Mouse (Mus musculus) skeletal muscle tissue, adult 2 months (tissue): ENCODE data around the gene Dlk2.
A peak's percentile ranks its signal among the peaks of the same experiment; 100 is the strongest.

ENCODE experiments used
- DNase-seq: peaks from one replicate; pipeline ENCODE4 v3.0.0-alpha.2; 2012; ENCODE audit warnings: low read depth, low spot score

Dlk2 gene

DNA sequence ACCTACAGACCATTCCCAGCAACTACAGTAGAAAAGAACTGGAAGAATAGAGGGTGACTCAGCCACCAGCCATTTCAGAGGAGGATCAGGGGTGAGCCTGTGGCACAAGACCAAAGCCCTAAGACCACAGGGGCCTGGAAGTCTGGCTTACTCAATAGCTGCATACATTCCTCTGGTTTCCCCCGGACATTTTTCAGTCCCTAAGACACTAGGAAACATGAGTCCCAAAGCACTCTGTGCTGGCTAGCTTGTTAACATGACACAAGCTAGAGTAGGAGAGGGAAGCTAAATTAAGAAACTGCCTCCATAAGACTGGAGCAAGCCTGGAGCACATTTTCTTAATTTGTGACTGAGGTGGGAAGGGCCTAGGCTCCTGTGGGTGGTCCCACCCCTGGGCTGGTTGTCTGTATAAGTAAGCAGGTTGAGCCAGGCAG lies 23.4 kb upstream of the Dlk2 start:
- peak; percentile 42 for DNase-seq

DNA sequence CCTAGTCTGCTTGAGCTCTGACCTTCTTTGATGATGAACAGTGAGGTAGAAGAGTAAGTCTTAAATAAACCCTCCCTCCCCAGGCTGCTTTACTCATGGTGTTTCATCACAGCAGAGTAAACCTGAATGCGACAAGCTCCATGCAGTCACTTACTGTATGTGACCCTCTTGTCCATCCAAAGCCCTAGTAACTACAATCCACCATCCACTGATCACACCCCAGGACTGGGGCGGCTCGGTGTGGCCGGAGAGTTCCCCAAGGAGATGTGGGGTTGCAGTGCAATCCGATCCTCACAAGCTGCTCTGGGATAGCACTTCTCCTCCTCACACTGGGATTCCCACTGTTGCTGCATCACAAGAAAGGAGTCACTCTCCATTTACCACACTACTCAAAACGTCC lies 22.8 kb upstream of the Dlk2 start:
- DNase-seq, result no peak

DNA sequence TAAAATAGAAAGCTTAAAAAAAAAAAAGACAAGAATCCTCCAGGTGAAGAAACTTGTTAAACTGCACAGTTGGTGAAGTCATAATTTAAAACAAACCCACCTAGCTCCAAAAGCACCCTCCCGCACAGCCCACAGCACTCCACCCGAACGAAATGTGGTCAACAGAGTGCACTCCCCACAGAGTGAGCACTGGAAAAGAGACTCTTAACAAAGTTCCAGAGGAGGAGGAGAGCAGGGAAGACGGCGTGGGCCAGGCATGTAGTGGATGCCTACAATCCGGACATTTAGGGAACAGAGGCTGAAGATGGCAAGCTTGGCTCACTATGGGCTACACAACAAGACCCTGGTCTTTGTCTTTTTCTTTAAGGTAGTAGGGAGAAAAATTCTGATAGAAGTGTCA lies 22.2 kb upstream of the Dlk2 start:
- no peak for DNase-seq

DNA sequence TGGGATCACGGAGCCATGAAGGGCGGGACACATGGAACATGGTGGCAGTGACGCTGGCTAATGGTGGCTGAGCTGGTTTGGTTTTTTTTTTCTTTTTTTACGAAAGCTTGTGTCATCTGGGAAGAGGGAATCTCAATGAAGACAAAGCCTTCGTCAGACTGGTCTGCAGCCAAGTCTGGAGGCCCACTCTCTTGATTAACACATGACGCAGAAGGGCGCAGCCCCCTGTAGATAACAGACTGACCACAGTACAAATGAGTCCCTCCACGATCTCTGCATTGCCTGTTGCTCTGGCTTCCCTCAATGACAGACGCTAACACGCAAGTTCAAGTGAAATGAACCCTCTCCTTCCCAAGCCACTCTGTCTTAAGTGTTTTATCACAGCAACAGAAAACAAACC lies 21.7 kb upstream of the Dlk2 start:
- no peak for DNase-seq

DNA sequence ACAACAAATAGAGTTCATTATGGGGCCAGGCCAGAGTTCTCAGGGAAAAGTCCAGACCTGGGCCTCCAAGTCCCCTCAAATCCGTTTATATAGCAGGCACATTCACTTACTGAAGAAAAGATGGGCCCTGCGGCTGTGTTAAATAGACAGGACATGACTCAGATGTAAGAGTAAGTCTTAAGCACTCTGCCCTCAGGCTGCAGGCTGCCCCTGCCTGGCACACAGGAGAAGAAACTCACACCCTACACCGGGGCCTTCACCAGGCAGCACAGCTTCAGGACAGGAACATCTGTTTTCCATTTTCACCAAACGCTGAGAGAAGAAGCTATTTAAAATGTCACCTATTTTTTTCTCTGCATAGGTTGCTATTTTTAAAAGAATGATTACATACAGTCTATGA lies 19.6 kb upstream of the Dlk2 start:
- DNase-seq, result peak; percentile 53

DNA sequence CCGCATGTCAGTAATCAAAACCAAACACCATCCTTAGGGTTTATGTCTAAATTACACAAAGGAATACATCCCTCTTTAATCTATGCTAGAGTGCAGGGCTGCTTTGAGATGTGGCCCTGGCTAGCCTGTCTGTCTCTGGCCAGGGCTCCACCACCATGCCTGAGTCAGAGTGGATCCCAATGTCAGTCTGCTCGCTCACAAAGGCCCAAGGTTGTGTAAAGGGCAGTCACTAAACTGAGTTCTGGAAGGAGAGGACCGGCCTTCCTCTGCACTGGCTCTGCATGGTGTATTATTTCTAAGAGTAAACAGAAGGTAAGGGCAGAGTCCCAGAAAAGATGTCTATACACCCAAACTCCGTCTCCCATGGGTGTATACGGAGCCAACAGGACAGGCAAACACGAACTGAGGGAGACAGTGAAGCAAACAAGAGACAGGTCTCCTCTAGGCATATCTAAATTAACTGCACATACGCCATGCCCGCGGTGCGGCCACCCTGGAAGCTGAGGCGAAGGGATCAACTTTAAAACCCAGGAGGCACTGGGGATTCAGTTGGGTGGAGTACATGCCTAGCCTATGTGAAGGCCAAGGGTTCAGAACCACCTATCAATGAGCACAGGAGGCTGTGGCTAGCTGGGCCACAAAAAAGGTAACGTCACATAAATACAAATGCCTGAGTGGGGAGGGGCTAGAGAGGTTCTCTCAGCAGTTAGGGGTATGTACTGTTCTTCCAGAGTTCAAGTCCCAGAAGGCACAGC lies 19.0 kb upstream of the Dlk2 start:
- no peak for DNase-seq

DNA sequence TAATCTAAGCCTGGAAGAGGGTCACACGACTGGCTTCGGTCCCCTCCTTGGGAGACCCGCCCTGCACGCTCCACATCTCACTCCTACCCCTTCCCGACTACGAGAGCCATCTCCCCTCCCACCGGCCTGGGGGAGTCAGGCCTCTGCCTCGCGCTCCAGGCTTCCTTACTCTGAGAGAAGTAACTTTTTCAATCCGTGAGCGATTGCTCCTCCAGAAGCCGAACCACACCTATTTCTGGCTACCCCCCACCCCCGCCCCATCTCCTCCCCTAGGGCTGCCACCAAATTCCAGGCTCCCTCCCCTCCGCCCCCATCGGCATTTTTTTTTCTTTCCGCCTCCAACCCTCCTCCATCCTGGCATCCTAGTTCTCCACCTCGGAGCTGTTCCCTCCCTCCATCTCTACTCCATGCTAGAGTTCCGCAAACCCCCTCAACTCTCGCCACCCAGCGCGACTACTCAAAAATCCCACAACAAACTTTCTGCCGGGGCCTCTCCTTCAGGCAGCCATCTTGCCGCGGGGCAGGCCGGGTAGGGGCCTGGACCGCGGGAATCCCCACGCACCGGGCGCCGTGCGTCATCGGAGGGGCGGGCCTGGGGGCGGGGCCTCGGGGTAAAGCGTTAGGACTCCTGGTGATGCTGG lies 14.6 kb upstream of the Dlk2 start, which contains the start of gene Tjap1:
Gene Tjap1, minus strand, starts transcription at position 544 of the 641 bp plus-strand sequence.
- peak; percentile 67 for DNase-seq

DNA sequence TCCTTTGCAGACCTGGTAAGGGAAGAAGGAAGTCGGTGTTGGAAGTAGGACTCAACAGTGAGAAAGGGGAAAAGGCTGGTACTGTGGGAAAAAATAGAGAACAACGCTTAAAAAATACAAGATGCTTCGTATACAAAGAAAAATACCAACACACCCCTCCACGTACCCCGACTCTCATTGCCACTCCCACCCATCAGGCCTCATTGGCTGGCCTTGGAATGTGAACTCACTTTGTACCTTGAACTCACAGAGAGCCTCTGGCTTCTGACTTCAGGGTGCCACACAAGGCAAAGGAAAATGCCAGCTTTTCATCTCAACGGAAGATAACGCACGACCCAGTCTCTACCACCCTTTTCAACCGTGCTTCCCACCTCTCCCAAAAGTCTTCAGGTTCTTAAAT lies 14.1 kb upstream of the Dlk2 start:
- no peak for DNase-seq

DNA sequence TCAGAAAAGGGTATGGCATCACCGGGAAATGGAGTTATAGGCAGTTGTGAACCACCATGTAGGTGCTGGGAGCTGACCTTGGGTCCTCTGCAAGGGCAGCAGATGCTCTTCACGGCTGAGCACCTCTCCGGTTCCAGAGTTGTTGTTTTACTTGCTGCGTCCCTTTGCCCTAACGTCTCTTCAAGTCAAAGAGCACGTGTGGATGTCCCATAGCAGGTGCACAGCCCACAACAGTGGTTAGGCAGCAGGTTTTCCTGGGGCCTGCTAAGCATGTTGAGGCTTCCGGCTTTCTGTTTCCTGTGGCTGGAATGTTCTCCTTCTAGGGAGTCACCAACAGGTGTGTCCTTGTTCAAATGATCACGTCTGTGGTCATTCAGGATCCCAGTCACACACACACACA lies 13.3 kb upstream of the Dlk2 start:
- DNase-seq, result no peak

DNA sequence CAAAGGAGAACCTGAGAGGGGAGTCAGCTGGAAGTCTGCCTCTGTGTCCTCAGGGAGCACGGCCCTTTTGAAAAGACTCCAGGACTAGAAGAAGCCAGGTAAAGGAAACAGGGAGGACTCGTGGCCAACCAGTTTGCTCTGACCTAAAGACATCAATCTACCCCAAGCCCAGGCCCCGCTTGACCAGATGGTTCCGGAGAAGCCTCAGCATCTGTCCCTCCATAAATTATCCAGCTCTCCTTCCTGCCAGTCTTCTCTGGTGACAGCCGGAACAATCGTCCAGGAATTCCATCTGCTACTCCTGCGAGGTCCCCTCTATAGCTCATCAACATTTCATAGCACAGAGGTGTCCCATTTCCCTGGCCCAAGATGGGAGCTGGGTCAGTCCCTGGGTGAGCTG lies 12.6 kb upstream of the Dlk2 start:
- no peak for DNase-seq

DNA sequence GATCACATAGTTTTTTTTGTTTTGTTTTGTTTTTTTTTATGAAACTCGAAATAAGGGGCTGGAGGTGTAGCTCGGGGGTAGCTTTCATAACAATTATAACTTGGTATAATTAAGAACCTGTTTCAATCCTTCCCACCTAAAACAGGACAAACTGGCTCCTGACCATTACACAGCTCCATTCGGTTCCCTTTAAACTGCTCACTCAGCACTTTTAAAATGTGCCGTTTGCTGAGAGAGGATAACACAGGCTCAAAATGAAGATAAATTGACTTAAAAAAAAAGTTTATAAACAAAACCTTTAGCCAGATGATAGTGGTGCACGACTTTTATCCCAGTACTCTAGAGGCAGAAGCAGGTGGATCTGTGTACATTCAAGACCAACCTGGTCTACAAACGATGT lies 11.8 kb upstream of the Dlk2 start:
- no peak for DNase-seq

DNA sequence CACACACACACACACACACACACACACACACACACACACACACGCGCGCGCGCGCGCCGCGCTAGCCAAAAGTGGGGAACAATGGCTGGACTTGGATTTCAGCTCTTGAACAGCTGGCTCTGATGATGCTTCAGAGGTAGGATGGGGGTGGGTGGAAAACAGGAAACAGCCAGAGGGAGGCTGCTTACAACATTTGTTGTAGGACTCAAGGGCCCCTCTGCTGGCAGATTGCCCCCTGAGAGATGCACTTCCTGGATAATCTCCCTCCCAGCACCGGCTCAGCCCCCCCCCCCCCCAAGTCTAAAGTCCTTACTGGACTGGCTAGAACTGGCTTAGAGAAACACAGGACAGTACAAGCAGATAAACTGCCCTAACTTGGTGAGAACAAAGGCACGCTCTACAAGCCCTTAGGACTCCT lies 9.5 kb upstream of the Dlk2 start:
- DNase-seq, result peak; percentile 54

DNA sequence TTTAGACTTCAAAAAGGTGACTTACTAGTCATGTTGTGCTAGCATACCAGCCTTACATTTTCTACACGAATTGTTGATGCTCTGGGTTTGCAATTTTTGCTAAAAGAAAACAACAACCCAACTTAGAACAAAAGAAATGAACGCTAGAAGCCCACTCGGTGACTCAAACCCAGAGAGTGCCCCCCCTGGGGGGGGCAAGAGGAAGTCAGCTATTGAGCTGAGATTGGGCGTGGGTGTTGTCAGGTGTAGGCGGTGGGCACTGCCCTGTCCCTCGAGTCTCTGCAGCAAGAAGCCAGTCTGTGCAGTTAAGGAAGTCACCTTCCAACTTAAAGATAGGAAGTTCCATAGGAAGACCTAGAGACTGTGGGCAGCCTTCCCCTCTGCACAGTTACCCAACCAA lies 620 bp upstream of the Dlk2 start:
- DNase-seq, result no peak

DNA sequence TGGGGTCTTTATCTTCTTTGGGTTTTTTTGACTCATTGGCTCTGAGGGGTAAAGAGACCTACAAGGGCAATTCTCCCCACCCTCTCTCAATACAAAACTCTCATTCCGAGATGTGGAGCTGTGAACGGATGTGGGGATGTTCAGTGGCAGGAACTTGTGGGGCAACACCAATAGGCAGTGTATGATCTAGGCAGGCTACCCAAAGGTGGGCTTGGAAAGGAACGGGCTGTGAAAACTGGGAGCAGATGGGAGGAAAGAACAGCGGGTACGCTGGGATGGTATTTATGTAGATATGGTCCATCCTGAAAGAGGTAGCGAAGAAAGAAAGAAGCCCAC lies 225 bp upstream of the Dlk2 start:
- DNase-seq, result no peak

DNA sequence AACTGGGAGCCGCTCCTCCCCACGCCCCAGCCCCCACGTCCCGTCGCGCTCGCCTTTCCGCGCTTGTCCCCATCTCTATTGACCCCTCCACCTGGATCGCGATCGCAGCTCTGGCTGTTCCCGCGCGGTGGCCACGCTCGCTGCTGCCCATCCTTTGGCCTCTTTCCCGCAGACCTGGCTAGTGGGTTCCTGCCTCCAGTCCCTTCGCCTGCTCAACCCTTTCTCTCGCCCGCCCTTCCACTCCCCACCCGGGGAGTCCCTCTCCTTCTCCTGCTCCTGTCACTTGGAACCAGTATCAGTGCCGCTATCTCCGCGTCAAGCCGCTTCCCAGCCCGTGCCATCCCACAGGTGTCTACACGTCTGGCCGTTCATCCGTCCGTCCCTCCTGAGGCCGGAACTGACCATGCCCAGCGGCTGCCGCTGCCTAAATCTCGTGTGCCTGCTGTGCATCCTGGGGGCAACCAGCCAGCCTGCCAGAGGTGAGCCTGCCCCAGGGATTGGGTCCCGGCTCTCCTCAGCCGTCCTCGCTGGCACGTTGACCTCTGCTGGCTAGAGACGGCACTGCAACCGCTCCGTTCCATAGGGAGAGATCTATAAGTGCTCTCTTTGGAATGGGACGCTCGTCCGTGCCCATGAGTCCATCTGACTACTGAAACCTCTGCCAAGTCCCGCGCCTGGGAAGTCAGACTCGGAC lies 1.1 kb downstream of the Dlk2 start:
- DNase-seq, result peak; percentile 32

DNA sequence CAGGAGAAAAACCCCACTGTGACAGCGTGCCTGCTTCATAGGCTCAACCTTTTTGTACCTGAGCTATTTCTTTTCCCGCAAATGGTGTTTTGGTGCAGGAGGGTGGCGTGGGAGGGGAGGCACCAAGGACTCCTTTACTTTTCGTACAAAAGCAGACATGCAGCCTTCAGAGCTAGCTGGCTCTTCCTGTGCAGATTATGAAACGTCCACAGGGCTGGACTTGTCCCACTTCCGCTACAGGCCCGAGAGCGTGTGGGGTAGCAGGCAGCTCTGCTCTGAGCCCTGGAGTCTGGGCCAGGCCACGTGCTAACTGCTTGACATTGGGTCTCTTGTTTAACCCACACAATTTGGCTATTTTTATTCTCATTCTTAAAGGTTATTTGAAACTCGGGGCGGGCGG lies 4.7 kb downstream of the Dlk2 start:
- DNase-seq, result no peak

DNA sequence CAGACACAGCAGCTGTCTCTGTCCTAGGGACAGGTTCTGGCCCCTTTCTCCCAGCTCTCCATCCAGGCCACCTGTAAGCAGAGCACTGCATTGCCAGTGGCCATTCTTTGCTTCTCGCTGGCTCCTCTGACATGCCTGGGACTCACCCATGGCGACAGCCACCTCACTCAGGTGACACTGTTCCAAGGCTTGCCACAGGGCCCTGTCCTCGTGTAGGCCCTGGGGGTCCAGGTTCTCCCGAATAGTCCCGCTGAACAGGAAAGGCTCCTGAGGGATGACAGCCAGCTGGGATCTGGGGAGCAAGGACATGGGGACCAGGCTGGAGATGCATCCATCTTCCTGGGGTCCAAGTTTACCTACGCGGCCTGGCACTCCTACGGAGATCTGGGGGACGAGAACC lies 7.0 kb downstream of the Dlk2 start:
- DNase-seq, result no peak

DNA sequence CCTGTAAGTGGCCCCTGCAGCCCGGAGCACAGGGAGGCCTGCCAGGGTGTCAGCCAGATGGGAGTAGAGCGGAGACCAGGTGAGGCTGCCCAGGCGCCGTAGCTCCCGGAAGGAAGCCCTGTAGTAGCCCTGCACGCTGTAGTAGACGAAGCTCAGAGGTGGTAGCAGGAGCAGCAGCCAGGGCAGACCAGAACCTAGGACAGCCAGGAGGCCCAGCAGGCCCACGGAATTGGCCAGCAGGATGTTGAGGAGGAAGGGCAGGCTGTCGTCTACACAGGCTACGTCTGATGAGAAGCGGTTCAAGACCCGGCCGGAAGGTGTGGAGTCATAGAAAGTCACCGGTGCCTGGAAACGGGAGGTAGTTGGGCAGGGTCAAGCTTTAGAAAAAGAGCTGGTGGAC lies 9.7 kb downstream of the Dlk2 start:
- DNase-seq, result no peak

DNA sequence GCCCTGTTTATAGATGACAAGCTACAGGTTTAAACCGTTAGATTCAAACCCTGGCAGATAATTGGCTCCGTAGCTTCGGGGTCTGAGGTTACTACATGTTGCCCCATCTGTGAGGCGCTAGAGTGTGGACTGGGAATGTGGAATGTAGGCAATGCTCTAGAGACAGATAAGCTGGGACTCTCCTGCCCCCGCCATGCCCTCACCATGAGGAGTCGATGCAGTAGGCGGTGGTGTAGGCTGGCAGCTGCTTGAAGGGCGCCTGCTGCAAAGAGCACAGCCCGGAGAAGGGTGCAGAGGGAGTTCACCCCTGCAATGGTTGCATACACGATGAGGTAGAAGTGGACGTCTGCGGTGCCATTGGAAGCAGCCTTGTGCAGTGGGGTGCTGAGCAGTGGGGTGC lies 12.6 kb downstream of the Dlk2 start:
- DNase-seq, result no peak

DNA sequence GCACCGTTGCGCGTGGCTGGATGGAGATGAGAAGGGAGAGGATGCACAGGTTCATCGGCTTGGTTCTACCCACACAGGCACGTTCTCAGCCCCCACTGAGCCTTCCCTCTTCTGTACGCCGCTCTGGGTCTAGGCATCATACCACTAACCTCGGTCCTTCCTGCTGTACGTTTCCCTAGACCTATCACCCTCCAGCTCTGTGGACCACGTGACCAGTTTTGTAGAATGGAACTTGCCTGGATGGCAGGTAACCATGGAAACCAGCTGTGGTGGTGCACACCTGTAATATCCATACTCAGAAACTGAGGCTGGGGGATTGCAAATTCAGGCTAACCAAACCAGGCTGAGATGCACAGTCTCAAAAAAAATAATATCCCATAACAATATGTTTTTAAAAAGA lies 13.3 kb downstream of the Dlk2 start:
- DNase-seq, result no peak

DNA sequence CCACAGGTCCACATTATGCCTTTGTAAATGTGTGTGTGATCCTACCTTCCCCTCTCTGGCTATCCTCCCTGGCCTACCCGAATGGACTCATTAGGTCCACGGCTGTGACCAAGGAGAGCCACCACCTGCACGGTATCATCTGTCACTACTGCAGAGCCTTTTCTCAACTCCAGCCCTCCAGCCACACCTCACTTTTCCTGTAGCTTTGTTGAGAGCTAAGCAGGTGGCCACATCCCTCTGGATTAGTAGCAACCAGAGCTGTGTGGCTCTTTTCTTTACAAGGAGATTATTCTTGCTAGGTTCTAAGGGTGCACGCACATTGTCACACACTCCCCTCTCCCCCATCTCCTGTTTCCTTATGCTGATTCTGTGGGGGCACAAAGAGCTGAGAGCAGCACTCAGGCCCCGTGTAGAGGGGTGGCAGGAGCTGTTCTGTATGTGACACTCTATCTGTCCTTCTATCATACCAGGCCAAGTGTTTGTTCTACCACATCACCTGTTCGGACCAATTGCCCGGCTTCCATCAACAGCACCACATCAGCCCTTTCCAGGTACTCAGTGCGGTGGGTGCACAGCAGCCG lies 16.0 kb downstream of the Dlk2 start:
- no peak for DNase-seq

DNA sequence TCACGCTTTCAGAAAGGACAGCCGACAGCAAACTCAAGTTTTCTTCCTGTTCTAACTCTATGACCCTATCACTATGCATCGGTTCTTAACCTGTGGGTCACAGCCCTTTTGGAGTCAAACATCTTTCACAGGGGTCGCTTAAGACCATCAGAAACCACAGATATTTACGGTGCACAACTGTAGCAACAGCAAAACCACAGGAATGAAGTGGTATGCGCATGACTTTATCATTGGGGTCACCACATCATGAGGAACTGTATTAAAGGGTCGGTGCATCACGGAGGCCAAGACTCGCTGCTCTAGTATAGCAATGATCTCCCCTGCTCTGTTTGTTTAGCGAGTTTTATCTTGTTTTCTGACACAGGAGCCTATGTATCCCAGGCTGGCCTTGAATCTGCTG lies 18.6 kb downstream of the Dlk2 start:
- DNase-seq, result no peak

DNA sequence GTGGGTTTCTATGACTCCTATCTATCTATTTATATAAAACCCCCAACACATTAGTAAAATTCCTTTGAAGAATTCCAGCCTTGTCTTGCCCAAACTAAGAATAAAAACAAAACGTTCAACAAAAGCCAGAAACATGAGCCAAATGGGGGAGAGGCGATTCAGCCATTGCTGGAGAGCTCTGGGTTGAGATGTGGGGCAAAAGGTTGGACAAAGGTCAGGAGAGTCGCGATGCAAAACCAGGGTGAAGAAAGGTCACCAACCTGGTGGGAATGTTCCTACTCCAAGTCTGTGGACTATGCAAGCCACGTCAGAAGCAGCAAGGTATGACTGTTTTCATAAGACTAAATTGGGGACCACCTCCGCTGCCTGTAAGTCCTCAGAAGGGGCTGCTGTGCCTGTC lies 23.3 kb downstream of the Dlk2 start:
- DNase-seq, result no peak
